Mouse (Mus musculus) activated CD4-positive, CD25-positive, alpha-beta regulatory T cell, adult 4 months (primary cell): ENCODE measurements around the gene Olfr1104. TPM values are rescaled to one million over a fixed set of nuclear protein-coding genes. Genes with fewer than 3 reads are reported as not detected.

Experiments
- ATAC-seq: one replicate; pipeline ENCODE4 v1.8.0; 2017
- polyA plus RNA-seq, 2 experiments: library from polyadenylated mRNA; unstranded; fragments of 100-300 nt; shearing (Covaris generic); gene quantifications; one replicate each; pipeline ENCODE4 v1.2.1; 2017

Gene Olfr1104
- not detected for polyA plus RNA-seq

DNA sequence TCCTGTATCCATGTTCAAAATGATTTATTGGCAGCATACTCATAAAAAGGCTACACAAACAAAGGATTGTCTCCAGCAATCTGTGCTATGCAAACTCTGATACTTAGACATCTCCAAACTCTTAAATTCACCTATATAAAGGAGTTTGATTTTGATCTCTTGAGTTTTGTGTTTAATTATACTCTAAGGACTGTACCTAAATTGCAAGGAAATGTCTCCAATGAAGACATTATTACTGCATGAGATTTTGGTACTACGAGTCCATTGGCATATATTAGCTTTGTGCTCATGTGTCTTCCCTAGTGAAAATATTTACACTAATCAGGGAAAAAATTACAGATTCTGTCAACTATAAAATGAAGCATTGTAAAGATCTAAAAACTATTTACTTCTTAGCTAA is at the start of gene Olfr1104:
Olfr1104 (minus strand) TSS at position 101 of the 400 bp plus-strand sequence.
- no peak for ATAC-seq

DNA sequence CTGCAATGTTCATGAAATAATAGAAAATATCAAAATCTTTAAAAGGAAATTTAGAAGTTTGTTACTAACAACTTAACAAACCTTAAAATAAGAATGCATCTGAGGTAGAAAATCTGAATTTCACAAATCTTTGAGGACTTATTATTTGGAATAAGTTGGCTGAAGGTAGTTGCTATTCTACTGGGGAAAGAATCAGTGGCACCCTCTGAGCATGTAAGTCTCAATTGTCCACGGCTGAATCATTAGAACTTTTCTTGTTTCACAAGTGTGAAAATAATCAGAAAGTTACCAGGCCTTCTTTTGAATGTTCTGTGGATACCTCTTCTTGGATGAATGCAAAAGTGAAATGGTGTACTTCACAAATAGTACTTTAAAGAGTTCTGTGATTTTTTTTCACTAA is 48.8 kb upstream of the Olfr1104 start, which contains the start of gene Olfr1107:
Olfr1107 (minus strand) TSS at position 101 of the 400 bp plus-strand sequence.
- ATAC-seq: no peak

DNA sequence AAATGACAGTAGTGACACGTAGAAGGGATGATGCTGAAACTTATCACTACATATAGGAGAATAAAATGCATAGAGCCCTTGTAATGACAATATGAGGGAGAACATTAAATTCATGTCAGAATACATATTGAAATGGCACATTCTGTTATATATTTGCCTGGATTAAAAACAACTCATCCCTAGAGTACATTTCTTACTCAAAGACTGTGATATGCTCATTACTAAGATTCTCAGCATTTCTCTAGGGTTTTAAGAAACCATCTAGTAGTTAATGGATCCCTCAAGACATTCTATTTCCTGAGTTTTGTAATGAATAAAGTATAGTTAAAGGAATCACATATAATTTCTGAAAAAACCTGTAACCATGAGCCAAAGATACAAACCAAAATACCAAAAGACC is 25.3 kb upstream of the Olfr1104 start, which contains the start of gene Olfr1106:
Olfr1106 (minus strand) TSS at position 101 of the 400 bp plus-strand sequence.
- no peak for ATAC-seq

DNA sequence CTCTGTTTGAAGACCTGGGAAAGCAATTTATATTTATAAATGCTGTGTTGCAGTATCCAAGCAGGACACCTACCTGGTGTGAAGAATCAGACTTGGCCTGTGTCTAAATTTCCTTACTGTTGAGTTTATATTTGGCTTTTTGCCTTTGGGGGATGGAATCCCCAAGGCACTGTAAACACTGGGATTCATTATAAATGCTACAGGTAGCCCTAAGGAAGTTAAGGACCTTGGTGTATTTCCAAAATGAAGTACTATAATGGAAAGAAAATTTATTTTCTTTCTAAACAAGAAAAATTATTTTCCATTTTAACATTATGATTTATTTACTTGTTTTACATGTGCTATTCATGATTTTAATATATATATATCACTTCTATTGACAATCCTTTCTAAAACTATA is 9.6 kb upstream of the Olfr1104 start, which contains the start of gene Olfr1105:
Olfr1105 (minus strand) TSS at position 101 of the 400 bp plus-strand sequence.
- no peak for ATAC-seq

DNA sequence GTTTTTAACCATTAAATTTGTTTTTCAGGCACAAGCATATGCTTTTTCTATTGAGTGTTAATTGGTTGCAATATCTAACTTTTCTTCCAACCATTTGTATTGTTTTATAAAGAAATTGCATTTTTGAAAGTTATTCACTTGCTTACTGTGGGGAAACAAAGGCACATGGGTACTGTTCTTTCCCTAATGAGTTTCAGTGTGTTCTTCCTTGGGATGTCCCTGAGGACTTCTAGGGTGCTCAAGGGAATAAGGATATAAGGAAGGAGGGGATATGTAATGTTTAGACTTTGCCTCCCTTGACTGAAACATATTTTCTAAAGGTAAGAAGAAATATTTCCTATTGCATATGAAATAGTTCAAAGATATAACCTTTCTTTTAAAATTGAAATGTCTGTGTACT is 28.8 kb downstream of the Olfr1104 start, which contains the start of gene Olfr1102:
Olfr1102 (plus strand) TSS at position 301 of the 400 bp plus-strand sequence.
- no peak for ATAC-seq

DNA sequence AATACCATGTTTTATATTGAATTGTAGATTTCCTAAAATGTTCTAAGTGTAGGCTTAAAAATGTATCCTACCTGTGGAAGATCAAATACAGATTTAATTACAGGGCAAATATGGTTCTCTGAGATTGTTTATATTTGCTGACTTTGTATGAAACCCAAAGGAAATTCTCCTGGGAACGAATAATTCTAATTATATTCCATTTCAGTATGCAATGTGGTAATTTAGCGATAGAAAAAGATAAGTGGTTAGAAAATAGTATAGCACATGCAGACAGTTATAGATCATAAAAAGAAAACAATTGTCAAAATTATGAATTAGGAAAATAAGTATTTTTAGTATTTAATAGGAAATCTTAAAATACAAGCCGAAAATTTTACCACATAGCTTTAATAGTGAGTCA is 35.8 kb downstream of the Olfr1104 start, which contains the start of gene Olfr1101:
Olfr1101 (minus strand) TSS at position 101 of the 400 bp plus-strand sequence.
- ATAC-seq: no peak

DNA sequence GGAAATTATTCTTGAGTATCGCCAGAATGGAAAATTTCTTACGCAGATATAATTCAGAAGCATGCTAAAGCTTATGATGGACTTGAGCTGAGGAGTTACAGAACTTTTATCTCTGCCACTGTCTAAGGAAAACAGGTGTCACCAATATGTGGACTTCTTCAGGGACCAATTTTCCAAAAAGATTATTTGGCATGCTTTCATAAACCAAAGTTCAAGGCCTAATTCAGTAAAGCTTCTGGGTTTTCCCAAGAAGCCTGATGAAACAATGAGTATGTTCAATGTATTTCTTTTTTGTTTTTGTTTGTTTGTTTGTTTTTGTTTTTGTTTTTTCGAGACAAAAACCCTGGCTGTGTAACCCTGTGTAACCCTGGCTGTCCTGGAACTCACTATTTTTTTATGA is 47.0 kb downstream of the Olfr1104 start, which contains the start of gene Olfr1100:
Olfr1100 (minus strand) TSS at position 101 of the 400 bp plus-strand sequence.
- no peak for ATAC-seq

Other genes with a start within 250 kb of the Olfr1104 start
- gene Olfr1093, start 244.6 kb downstream of the Olfr1104 start, polyA plus RNA-seq: not detected
- not detected for gene Olfr141, start 217.1 kb downstream of the Olfr1104 start, polyA plus RNA-seq
- not detected for gene Olfr1094, start 202.4 kb downstream of the Olfr1104 start, polyA plus RNA-seq
- not detected for gene Olfr1095, start 175.4 kb downstream of the Olfr1104 start, polyA plus RNA-seq
- not detected for gene Gm13723, start 152.3 kb downstream of the Olfr1104 start, polyA plus RNA-seq
- gene Olfr1097, start 134.9 kb downstream of the Olfr1104 start, polyA plus RNA-seq: not detected
- gene Olfr1098, start 102.5 kb downstream of the Olfr1104 start, polyA plus RNA-seq: not detected
- gene Olfr1099, start 66.4 kb downstream of the Olfr1104 start, polyA plus RNA-seq: not detected
- gene Olfr1100, start 47.1 kb downstream of the Olfr1104 start, polyA plus RNA-seq: not detected
- not detected for gene Olfr1101, start 35.9 kb downstream of the Olfr1104 start, polyA plus RNA-seq
- gene Olfr1102, start 28.7 kb downstream of the Olfr1104 start, polyA plus RNA-seq: not detected
- gene Olfr1105, start 9.5 kb upstream of the Olfr1104 start, polyA plus RNA-seq: not detected
- not detected for gene Olfr1106, start 25.2 kb upstream of the Olfr1104 start, polyA plus RNA-seq
- gene Olfr1107, start 48.7 kb upstream of the Olfr1104 start, polyA plus RNA-seq: not detected
- not detected for gene Olfr1109, start 68.9 kb upstream of the Olfr1104 start, polyA plus RNA-seq
- gene Olfr259, start 87.5 kb upstream of the Olfr1104 start, polyA plus RNA-seq: not detected
- not detected for gene Olfr1110, start 113.2 kb upstream of the Olfr1104 start, polyA plus RNA-seq
- not detected for gene Olfr1111, start 125.5 kb upstream of the Olfr1104 start, polyA plus RNA-seq
- gene Olfr1112, start 160.7 kb upstream of the Olfr1104 start, polyA plus RNA-seq: not detected
- gene Olfr1113, start 181.9 kb upstream of the Olfr1104 start, polyA plus RNA-seq: not detected
- gene Olfr1115, start 220.9 kb upstream of the Olfr1104 start, polyA plus RNA-seq: not detected
- gene Olfr1116, start 240.5 kb upstream of the Olfr1104 start, polyA plus RNA-seq: under 1 TPM in 1 of 2 experiments, not detected in 1; 0.07 TPM